Mouse (Mus musculus): ENCODE results near the gene Pcsk5.

- no peak for TF ChIP-seq CTCF (IDR thresholded peaks at IDR 0.05; ENCODE audit: extremely low read depth, insufficient read depth, insufficient read length, insufficient replicate concordance)
- no peak for TF ChIP-seq POLR2A (IDR thresholded peaks at IDR 0.05; ENCODE audit: low read depth, low read length)
Measured at GRCm38 (mm10) chr19:17835681-17836565, 1.5 kb downstream of the Pcsk5 start.
